Mouse (Mus musculus) neural tube, embryonic 15.5 days (tissue): ENCODE measurements around the gene Cd70. TPM values are rescaled to one million over a fixed set of nuclear protein-coding genes. Genes with fewer than 3 reads are reported as not detected.

Source experiments
- ATAC-seq: fragments of 200-750 bp; cut with Nextera tagmentation; 2 replicates; pipeline ENCODE4 v1.8.0; 2017; ENCODE audit warnings: mild to moderate bottlenecking, moderate TSS enrichment, moderate library complexity; ENCODE audit not compliant: low FRiP score
- H3K27ac ChIP-seq: fragments of 300-500 bp; sonication (generic); replicated peaks from 2 replicates; pipeline ENCODE4 v1.5.1; 2015; ENCODE audit warnings: mild to moderate bottlenecking, inconsistent platforms
- H3K27me3 ChIP-seq: fragments of 300-500 bp; sonication (generic); replicated peaks from 2 replicates; pipeline ENCODE4 v1.6.1; 2015; ENCODE audit warnings: inconsistent platforms
- H3K36me3 ChIP-seq: fragments of 300-500 bp; sonication (generic); 2 replicates; pipeline ENCODE4 v1.6.1; 2015; ENCODE audit warnings: inconsistent platforms
- H3K4me1 ChIP-seq: fragments of 300-500 bp; sonication (generic); 2 replicates; pipeline ENCODE4 v1.6.1; 2015; ENCODE audit warnings: inconsistent platforms
- H3K4me2 ChIP-seq: fragments of 300-500 bp; sonication (generic); 2 replicates; pipeline ENCODE4 v1.6.1; 2015; ENCODE audit warnings: inconsistent platforms, mild to moderate bottlenecking, moderate library complexity
- H3K4me3 ChIP-seq: fragments of 300-500 bp; sonication (generic); replicated peaks from 2 replicates; pipeline ENCODE4 v1.5.1; 2015; ENCODE audit warnings: mild to moderate bottlenecking, inconsistent platforms
- H3K9ac ChIP-seq: fragments of 300-500 bp; sonication (generic); replicated peaks from 2 replicates; pipeline ENCODE4 v1.6.1; 2015; ENCODE audit warnings: mild to moderate bottlenecking, inconsistent platforms
- H3K9me3 ChIP-seq: fragments of 300-500 bp; sonication (generic); replicated peaks from 2 replicates; pipeline ENCODE4 v1.6.1; 2016; ENCODE audit warnings: inconsistent platforms
- WGBS: fragments of 180-500 bp; shearing (Covaris S2); methylation state at CpG from one replicate; pipeline ENCODE4 v1.1.7; 2015; ENCODE audit warnings: mixed read lengths; 5-methylcytosine and 5-hydroxymethylcytosine counted together
- polyA plus RNA-seq: library from polyadenylated mRNA; unstranded; fragments of >200 nt; fragmentation: Nextera tagmentation; extraction: Ambion mirVana; gene quantifications from 2 replicates; pipeline ENCODE4 v1.2.1, GENCODE M21; 2015

Gene Cd70
- polyA plus RNA-seq, 1 experiment from 2014 or later, result 1.7 TPM

GRCm38 (mm10) chr17:57131793-57132192, 17.8 kb downstream of the Cd70 start:
- ATAC-seq, result no peak
- Histone ChIP-seq H3K27me3 (no peaks in the 10 kb centered on the region), H3K36me3 (no peaks in the 10 kb centered on the region), H3K9me3 (no peaks in the 10 kb centered on the region), H3K27ac (no peak overlapping the region), H3K9ac (no peak overlapping the region), H3K4me1 (no peaks in the 10 kb centered on the region), H3K4me3 (no peak overlapping the region), H3K4me2 (no peak overlapping the region)
- WGBS, result 94% methylated on average over 1 of the region's 1 CpGs

GRCm38 (mm10) chr17:57125853-57126622, 23.5 kb downstream of the Cd70 start:
- H3K9me3 ChIP-seq, result no peaks in the 10 kb centered on the region
- 66% methylated on average over 3 of the region's 3 CpGs for whole genome bisulfite sequencing
- H3K4me3 ChIP-seq, result no peak overlapping the region
- no peaks in the 10 kb centered on the region for H3K27me3 ChIP-seq
- H3K27ac ChIP-seq, result no peak overlapping the region
- H3K36me3 ChIP-seq, result no peaks in the 10 kb centered on the region
- H3K4me2 ChIP-seq, result no peak overlapping the region
- no peak for ATAC-seq
- H3K9ac ChIP-seq, result no peak overlapping the region
- no peaks in the 10 kb centered on the region for H3K4me1 ChIP-seq

- H3K9me3 ChIP-seq, result no peaks in the 10 kb centered on the region
- H3K4me3 ChIP-seq, result no peak overlapping the region
- H3K36me3 ChIP-seq, result no peaks in the 10 kb centered on the region
- no peak overlapping the region for H3K27ac ChIP-seq
- no peak overlapping the region for H3K9ac ChIP-seq
- ATAC-seq, result no peak
- WGBS, result 93% methylated on average over 4 of the region's 4 CpGs
- no peak overlapping the region for H3K4me2 ChIP-seq
- H3K27me3 ChIP-seq, result no peaks in the 10 kb centered on the region
- no peaks in the 10 kb centered on the region for H3K4me1 ChIP-seq
These were observed 24.8 kb downstream of the Cd70 start for GRCm38 (mm10) chr17:57124792-57125191.

GRCm38 (mm10) chr17:57123192-57124118, 26.1 kb downstream of the Cd70 start:
- no peak overlapping the region for H3K4me3 ChIP-seq
- 88% methylated on average over 11 of the region's 11 CpGs for WGBS
- H3K9ac ChIP-seq, result no peak overlapping the region
- ATAC-seq, result no peak
- no peaks in the 10 kb centered on the region for H3K27me3 ChIP-seq
- no peak overlapping the region for H3K27ac ChIP-seq
- no peaks in the 10 kb centered on the region for H3K9me3 ChIP-seq
- H3K4me1 ChIP-seq, result no peaks in the 10 kb centered on the region
- no peaks in the 10 kb centered on the region for H3K36me3 ChIP-seq
- no peak overlapping the region for H3K4me2 ChIP-seq

- Histone ChIP-seq H3K4me1 (no peaks in the 10 kb centered on the region), H3K27me3 (no peaks in the 10 kb centered on the region), H3K9me3 (no peaks in the 10 kb centered on the region), H3K9ac (no peak overlapping the region), H3K27ac (no peak overlapping the region), H3K4me3 (no peak overlapping the region), H3K4me2 (no peak overlapping the region), H3K36me3 (no peaks in the 10 kb centered on the region)
- 85% methylated on average over 2 of the region's 2 CpGs for WGBS
- no peak for ATAC-seq
These were observed 27.7 kb downstream of the Cd70 start for GRCm38 (mm10) chr17:57121856-57122255.

- Histone ChIP-seq H3K9me3 (no peaks in the 10 kb centered on the region), H3K36me3 (no peaks in the 10 kb centered on the region), H3K4me2 (peak overlapping the region; percentile 17; the same call in 1 of the 2 replicates), H3K4me3 (no peak overlapping the region), H3K9ac (no peak overlapping the region), H3K27me3 (no peaks in the 10 kb centered on the region), H3K27ac (no peak overlapping the region), H3K4me1 (no peaks in the 10 kb centered on the region)
- ATAC-seq, result no peak
- 4% methylated on average over 11 of the region's 11 CpGs for WGBS
These were observed 30.8 kb downstream of the Cd70 start for GRCm38 (mm10) chr17:57118524-57119349.

GRCm38 (mm10) chr17:57116801-57117200, 32.8 kb downstream of the Cd70 start:
- H3K4me2 ChIP-seq, result no peak overlapping the region
- whole genome bisulfite sequencing, result 76% methylated on average over 2 of the region's 2 CpGs
- no peak overlapping the region for H3K4me3 ChIP-seq
- no peaks in the 10 kb centered on the region for H3K4me1 ChIP-seq
- H3K9ac ChIP-seq, result no peak overlapping the region
- H3K27me3 ChIP-seq, result no peaks in the 10 kb centered on the region
- H3K36me3 ChIP-seq, result no peaks in the 10 kb centered on the region
- H3K27ac ChIP-seq, result no peak overlapping the region
- ATAC-seq, result no peak
- H3K9me3 ChIP-seq, result no peaks in the 10 kb centered on the region

- no peak for ATAC-seq
- Histone ChIP-seq H3K4me1 (no peaks in the 10 kb centered on the region), H3K9ac (no peak overlapping the region), H3K9me3 (no peaks in the 10 kb centered on the region), H3K27ac (no peak overlapping the region), H3K27me3 (no peaks in the 10 kb centered on the region), H3K36me3 (no peaks in the 10 kb centered on the region), H3K4me3 (no peak overlapping the region), H3K4me2 (no peak overlapping the region)
- 88% methylated on average over 10 of the region's 10 CpGs for WGBS
These were observed 36.7 kb downstream of the Cd70 start for GRCm38 (mm10) chr17:57112768-57113474.

GRCm38 (mm10) chr17:57110005-57110404, 39.6 kb downstream of the Cd70 start:
- no peak for ATAC-seq
- Histone ChIP-seq H3K4me2 (no peak overlapping the region), H3K9me3 (no peaks in the 10 kb centered on the region), H3K27ac (no peak overlapping the region), H3K36me3 (no peaks in the 10 kb centered on the region), H3K9ac (no peak overlapping the region), H3K27me3 (no peaks in the 10 kb centered on the region), H3K4me1 (peaks cover 15% of the 10 kb centered on the region), H3K4me3 (no peak overlapping the region)
- 82% methylated on average over 1 of the region's 1 CpGs for WGBS

- Histone ChIP-seq H3K9me3 (no peaks in the 10 kb centered on the region), H3K9ac (no peak overlapping the region), H3K36me3 (no peaks in the 10 kb centered on the region), H3K27me3 (0 out of 2 replicates have a peak, but pooled peaks cover 2% of the 10 kb centered on the region), H3K4me1 (peaks cover 23% of the 10 kb centered on the region), H3K4me2 (no peak overlapping the region), H3K4me3 (no peak overlapping the region), H3K27ac (no peak overlapping the region)
- no peak for ATAC-seq
- WGBS, result 65% methylated on average over 5 of the region's 5 CpGs
These were observed 40.9 kb downstream of the Cd70 start for GRCm38 (mm10) chr17:57108666-57109171.
